Mouse (Mus musculus): ENCODE measurements around the gene Samd4.

DNA sequence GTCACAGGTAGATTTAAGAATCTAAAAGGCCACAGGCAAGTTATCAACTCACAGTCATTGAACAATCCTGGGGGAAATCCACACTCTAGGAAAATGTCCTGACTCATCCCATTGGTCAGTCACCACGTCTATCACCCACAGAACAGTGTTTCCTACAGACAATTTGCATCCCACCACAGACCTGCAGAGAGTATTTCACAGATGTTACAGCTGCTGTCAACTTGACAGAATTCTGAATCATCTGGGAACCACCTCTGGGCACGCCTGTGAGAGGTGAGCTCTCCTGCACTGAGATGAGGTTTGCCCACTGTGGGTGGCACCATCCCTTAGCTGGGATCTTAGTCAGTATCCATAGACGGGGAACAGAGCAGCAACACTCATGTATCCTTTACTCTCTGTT, 224.8 kb downstream of the Samd4 start:
- TF ChIP-seq POLR2A (IDR thresholded peaks at IDR 0.05; ENCODE audit: insufficient read depth, low read length) (no peak), CTCF (IDR thresholded peaks at IDR 0.05; ENCODE audit: low read depth, low read length) (no peak)
